Mouse (Mus musculus) hindbrain, postnatal 0 days (tissue): ENCODE results near the gene Cux2. TPM values are rescaled to one million over a fixed set of nuclear protein-coding genes. Genes with fewer than 3 reads are reported as not detected.

ENCODE experiments used
- ATAC-seq: fragments of 200-750 bp; cut with Nextera tagmentation; 2 replicates; pipeline ENCODE4 v1.8.0; 2017; ENCODE audit warnings: mild to moderate bottlenecking, moderate TSS enrichment, moderate library complexity
- DNase-seq: peaks from one replicate; pipeline ENCODE4 v3.0.0-alpha.2; 2015; ENCODE audit warnings: low spot score
- H3K27ac ChIP-seq: fragments of 300-500 bp; sonication (generic); 2 replicates; pipeline ENCODE4 v1.5.1; 2014; ENCODE audit warnings: mild to moderate bottlenecking
- H3K27me3 ChIP-seq: fragments of 300-500 bp; sonication (generic); 2 replicates; pipeline ENCODE4 v1.6.1; 2014; ENCODE audit warnings: low read length, mixed read lengths; ENCODE audit not compliant: insufficient read depth
- H3K36me3 ChIP-seq: fragments of 300-500 bp; sonication (generic); 2 replicates; pipeline ENCODE4 v1.6.1; 2014; ENCODE audit warnings: low read length, mixed read lengths; ENCODE audit not compliant: insufficient read depth
- H3K4me1 ChIP-seq: fragments of 300-500 bp; sonication (generic); 2 replicates; pipeline ENCODE4 v1.6.1; 2014; ENCODE audit warnings: antibody characterized with exemption, low read length, mixed read lengths; ENCODE audit not compliant: insufficient read depth
- H3K4me2 ChIP-seq: fragments of 300-500 bp; sonication (generic); 2 replicates; pipeline ENCODE4 v1.6.1; 2014; ENCODE audit warnings: low read depth, mild to moderate bottlenecking, low read length, moderate library complexity, mixed read lengths
- H3K4me3 ChIP-seq: fragments of 300-500 bp; sonication (generic); 2 replicates; pipeline ENCODE4 v1.5.1; 2014; ENCODE audit warnings: low read length
- H3K9ac ChIP-seq: fragments of 300-500 bp; sonication (generic); replicated peaks from 2 replicates; pipeline ENCODE4 v1.6.1; 2014; ENCODE audit warnings: mild to moderate bottlenecking, low read length, moderate library complexity, mixed read lengths
- H3K9me3 ChIP-seq: fragments of 300-500 bp; sonication (generic); 2 replicates; pipeline ENCODE4 v1.6.1; 2016; ENCODE audit warnings: low read length, mixed read lengths
- CTCF ChIP-seq: IDR thresholded peaks from 2 replicates; pipeline ENCODE4 v1.5.1; 2016; ENCODE audit warnings: antibody characterized with exemption, control low read depth, low read depth
- WGBS: fragments of 180-500 bp; shearing (Covaris S2); extraction: QIAGEN DNeasy Blood & Tissue Kit; methylation state at CpG from one replicate; pipeline ENCODE4 v1.1.7; 2014; 5-methylcytosine and 5-hydroxymethylcytosine counted together
- polyA plus RNA-seq: library from polyadenylated mRNA; unstranded; fragments of >200 nt; fragmentation: Nextera tagmentation; extraction: Ambion mirVana; gene quantifications from 2 replicates; pipeline ENCODE4 v1.2.1, GENCODE M21; 2015
- total RNA-seq: library from RNA; depleted of rRNA; stranded (reverse); fragments of >200 nt; gene quantifications from 2 replicates; pipeline ENCODE4 v1.2.3, GENCODE M21; 2014

Gene Cux2
- total and polyA plus RNA-seq, 2 experiments from 2014 or later = 15.2 to 35.4 TPM

DNA sequence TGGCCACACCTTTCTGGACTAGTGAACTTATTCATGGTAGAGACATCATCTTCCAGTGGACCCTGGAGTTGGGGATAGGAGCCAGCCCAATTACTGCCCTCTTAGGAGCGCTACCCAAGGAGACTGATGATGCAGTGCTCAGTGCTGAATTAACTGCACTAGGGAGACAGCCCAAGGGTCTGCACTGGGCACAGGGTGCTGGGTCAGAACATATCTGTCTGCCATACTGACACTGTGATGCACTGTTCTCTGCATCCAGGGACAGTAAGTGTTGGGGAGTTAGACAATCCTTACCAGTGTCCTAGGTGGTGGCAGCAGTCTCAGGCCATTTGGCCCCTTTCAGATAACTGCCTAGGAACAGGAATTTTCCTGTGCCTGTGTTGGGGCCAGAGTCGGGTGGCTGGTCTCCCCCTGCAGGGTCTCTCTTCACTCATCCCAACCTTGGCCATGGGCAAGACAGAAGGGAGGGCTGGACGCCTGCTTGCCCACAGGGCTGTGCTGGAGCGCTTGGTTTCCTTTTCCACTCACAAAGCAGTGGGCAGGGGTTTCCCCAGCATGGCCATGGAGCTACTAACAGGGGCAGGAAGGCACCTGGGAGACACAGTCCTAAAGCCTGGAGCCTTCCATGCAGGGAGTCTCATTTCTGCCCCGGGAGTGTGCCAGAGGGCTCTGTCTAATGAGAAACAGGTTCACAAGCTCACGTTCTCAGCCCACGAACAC, 227.0 kb downstream of the Cux2 start:
- Histone ChIP-seq H3K36me3 (peaks cover 17% of the 10 kb centered on the region), H3K9me3 (no peaks in the 10 kb centered on the region), H3K27me3 (no peaks in the 10 kb centered on the region), H3K4me2 (no peak overlapping the region), H3K4me1 (0 out of 2 replicates have a peak, but pooled peaks cover 7% of the 10 kb centered on the region), H3K4me3 (no peak overlapping the region), H3K9ac (no peak overlapping the region), H3K27ac (peak overlapping the region; percentile 34; the same call in 1 of the 2 replicates)
- 68% methylated on average over 7 of the region's 7 CpGs for WGBS
- ATAC-seq (no peak), DNase-seq (no peak)
- no peak for TF ChIP-seq CTCF

DNA sequence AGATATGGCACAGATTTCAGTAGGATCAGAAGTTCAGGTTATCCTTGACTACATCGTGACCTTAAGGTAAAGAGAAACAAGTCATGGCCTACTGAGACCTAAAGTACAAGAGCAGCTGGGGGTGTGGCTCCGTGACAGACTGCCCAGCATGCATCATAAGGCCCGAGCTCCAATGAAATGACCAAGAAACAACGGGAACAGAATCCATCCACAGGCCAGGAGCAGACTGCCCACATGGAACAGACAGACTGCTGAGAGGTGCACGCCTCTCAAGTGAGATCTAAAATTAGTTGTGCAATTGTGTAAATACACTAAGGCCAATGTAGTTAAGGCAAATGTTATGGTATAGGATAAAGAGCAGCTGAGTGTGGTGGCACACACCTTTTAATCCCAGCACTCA, 228.3 kb downstream of the Cux2 start:
- H3K36me3 ChIP-seq = peaks cover 31% of the 10 kb centered on the region
- H3K27ac ChIP-seq = no peak overlapping the region
- H3K9me3 ChIP-seq = no peaks in the 10 kb centered on the region
- H3K4me3 ChIP-seq = no peak overlapping the region
- H3K9ac ChIP-seq = no peak overlapping the region
- whole genome bisulfite sequencing = 67% methylated on average over 5 of the region's 5 CpGs
- ATAC-seq (no peak), DNase-seq (no peak)
- no peaks in the 10 kb centered on the region for H3K27me3 ChIP-seq
- H3K4me2 ChIP-seq = no peak overlapping the region
- 0 out of 2 replicates have a peak, but pooled peaks cover 7% of the 10 kb centered on the region for H3K4me1 ChIP-seq
- no peak for TF ChIP-seq CTCF

DNA sequence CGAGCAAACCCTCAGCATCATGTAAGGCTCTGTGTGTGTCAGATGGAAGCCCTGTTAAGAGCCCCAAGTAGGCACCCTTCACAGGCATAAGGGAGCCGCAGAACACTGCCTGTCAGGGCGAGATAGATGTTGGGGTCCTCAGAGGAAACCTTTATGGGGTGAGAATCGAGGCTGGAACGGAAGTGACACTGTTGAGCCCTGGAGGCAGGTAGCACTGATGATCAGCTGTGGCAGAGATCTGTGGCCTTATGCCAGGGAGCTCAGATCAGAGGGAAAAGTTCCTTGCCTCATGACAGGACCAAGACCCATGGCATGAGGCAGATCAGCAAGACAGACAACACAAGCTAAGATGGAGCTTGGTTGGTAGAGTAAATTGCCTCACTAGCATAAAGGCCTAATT, 228.8 kb downstream of the Cux2 start:
- 0 out of 2 replicates have a peak, but pooled peaks cover 7% of the 10 kb centered on the region for H3K4me1 ChIP-seq
- H3K9me3 ChIP-seq = no peaks in the 10 kb centered on the region
- H3K4me3 ChIP-seq = no peak overlapping the region
- DNase-seq (no peak), ATAC-seq (no peak)
- WGBS = 85% methylated on average over 5 of the region's 5 CpGs
- no peak overlapping the region for H3K27ac ChIP-seq
- no peak for TF ChIP-seq CTCF
- no peaks in the 10 kb centered on the region for H3K27me3 ChIP-seq
- peaks cover 36% of the 10 kb centered on the region for H3K36me3 ChIP-seq
- no peak overlapping the region for H3K9ac ChIP-seq
- no peak overlapping the region for H3K4me2 ChIP-seq

DNA sequence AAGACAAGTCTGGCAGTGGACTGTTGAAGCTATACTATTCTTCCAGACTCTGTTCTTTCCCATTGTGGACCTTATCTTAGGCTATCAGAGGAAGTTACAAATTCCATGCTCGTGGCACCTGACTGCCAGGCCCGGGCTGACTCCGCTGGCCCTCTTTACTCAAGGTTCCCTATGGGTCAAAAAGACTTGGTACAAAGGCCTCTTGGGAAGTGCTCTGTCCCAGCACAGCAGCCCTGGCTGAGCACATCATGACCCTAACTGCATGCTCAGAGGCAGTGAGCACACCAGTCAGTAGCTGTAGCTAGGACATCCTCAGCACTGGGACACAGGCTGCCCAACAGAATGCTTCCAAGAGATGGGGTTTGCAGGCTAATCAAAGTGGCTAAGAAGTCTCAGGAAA, 229.2 kb downstream of the Cux2 start:
- Histone ChIP-seq H3K27ac (no peak overlapping the region), H3K27me3 (no peaks in the 10 kb centered on the region), H3K9ac (no peak overlapping the region), H3K4me1 (0 out of 2 replicates have a peak, but pooled peaks cover 7% of the 10 kb centered on the region), H3K36me3 (peaks cover 37% of the 10 kb centered on the region), H3K4me2 (no peak overlapping the region), H3K9me3 (no peaks in the 10 kb centered on the region), H3K4me3 (no peak overlapping the region)
- 83% methylated on average over 3 of the region's 3 CpGs for WGBS
- DNase-seq (no peak), ATAC-seq (no peak)
- TF ChIP-seq CTCF = no peak

DNA sequence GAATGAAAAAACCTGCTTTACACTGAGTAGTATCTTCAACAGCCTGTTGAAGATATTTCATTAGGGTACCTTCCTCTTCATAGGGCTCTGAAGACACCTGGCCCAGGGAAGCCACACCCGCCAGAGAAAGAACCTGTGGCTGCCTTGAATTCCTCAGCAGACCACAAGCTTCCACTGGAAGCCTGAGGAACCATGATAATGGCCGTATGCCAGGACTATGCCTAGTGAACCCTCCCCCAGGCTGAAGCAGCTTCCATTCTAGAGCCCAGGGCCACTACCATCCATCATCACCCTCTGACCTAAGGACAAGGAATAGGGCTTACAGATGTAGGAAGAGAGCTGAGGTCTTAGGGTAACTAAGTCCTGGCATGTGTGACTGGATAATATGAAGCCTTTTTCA, 229.7 kb downstream of the Cux2 start:
- DNase-seq (no peak), ATAC-seq (no peak)
- Histone ChIP-seq H3K27ac (no peak overlapping the region), H3K4me3 (no peak overlapping the region), H3K36me3 (peaks cover 37% of the 10 kb centered on the region), H3K4me2 (no peak overlapping the region), H3K9ac (no peak overlapping the region), H3K4me1 (0 out of 2 replicates have a peak, but pooled peaks cover 7% of the 10 kb centered on the region), H3K27me3 (no peaks in the 10 kb centered on the region), H3K9me3 (no peaks in the 10 kb centered on the region)
- TF ChIP-seq CTCF = no peak
- WGBS = 93% methylated on average over 2 of the region's 2 CpGs

DNA sequence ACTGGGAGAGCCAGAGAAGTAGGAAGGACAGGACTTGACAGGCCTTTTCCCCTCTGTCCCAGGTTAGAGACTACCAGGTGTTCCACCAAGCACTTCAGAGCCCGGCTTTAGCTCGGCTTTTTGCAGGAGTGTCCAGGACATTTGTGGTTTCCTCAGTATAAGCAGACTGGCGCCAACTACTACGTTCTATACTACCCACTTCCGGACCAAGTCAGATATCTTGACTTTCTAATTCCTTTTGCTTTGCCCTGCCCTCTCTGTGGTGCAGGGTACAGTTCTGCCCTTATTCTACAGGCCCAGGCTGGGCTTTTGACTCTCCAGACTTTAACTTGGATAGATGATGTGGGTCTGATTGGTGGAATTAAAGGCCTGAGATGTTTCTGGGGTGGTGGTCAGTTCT, 230.3 kb downstream of the Cux2 start:
- Histone ChIP-seq H3K4me2 (no peak overlapping the region), H3K27me3 (no peaks in the 10 kb centered on the region), H3K4me3 (no peak overlapping the region), H3K9me3 (no peaks in the 10 kb centered on the region), H3K36me3 (peaks cover 37% of the 10 kb centered on the region), H3K27ac (no peak overlapping the region), H3K9ac (no peak overlapping the region), H3K4me1 (0 out of 2 replicates have a peak, but pooled peaks cover 7% of the 10 kb centered on the region)
- no peak for ATAC-seq
- no peak for DNase-seq
- WGBS = 92% methylated on average over 5 of the region's 5 CpGs
- TF ChIP-seq CTCF = no peak

DNA sequence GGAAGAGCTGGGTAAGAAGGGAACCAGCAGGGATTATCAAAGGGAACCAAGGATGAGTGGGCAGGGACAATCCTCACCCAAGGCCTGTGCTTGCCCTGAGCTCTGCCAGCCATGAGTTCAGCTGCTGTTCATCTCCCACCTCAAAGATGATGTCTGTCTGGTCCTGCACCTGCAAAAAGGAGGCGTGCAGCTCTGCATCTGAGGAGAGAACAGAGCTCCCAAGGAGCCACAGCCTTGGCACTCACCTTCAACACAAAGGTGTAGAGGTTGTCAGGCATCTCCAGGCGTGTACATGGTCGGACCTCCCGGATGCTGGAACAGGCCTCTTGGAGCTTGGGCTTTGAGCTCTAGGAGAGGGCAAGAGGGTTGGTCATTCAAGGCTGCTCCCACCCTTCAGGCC, 231.0 kb downstream of the Cux2 start:
- peaks cover 43% of the 10 kb centered on the region for H3K36me3 ChIP-seq
- ATAC-seq (no peak), DNase-seq (no peak)
- no peak overlapping the region for H3K4me2 ChIP-seq
- TF ChIP-seq CTCF = no peak
- no peak overlapping the region for H3K9ac ChIP-seq
- no peak overlapping the region for H3K27ac ChIP-seq
- H3K4me1 ChIP-seq = 0 out of 2 replicates have a peak, but pooled peaks cover 5% of the 10 kb centered on the region
- WGBS = 97% methylated on average over 4 of the region's 4 CpGs
- no peaks in the 10 kb centered on the region for H3K9me3 ChIP-seq
- H3K27me3 ChIP-seq = no peaks in the 10 kb centered on the region
- no peak overlapping the region for H3K4me3 ChIP-seq
